Mouse (Mus musculus) cerebellum, postnatal 4 days (tissue): ENCODE data around the gene Hist1h2bg.
A peak's percentile ranks its signal among the peaks of the same experiment; 100 is the strongest.
"Not testable (repeated sequence)": the region's sequence is repeated elsewhere in the genome, so short reads cannot be mapped to it uniquely, and the experiment has no call there.

Experiments used
- DNase-seq, 2 experiments: peaks; one replicate each; pipeline ENCODE4 v3.0.0; 2022; ENCODE audit warnings: low spot score in 2 of 2, mixed read lengths in 1 of 2

Hist1h2bg gene

DNA sequence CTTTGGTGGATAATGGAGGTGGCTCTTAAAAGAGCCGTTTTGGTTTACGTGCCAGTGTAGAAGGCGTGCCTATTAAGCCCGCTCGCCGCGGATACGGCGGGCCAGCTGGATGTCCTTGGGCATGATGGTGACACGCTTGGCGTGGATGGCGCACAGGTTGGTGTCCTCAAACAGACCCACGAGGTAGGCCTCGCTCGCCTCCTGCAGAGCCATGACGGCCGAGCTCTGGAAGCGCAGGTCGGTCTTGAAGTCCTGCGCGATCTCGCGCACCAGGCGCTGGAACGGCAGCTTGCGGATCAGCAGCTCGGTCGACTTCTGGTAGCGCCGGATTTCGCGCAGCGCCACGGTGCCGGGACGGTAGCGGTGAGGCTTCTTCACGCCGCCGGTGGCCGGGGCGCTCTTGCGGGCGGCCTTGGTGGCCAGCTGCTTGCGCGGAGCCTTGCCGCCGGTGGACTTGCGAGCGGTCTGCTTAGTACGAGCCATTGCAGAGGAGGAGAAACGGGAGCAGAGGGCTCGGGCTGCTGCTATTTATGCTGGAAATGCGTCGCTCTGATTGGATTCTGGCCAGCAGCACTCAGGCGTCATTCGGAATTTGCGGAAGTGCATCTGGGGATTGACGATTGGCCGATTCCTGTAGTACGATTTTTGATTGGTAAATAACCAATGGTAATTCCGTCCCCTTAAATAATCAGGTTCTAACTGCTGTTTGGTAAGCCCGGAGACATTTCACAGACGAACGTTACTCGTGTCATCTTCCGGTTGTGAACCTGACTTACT is 9.1 kb upstream of the Hist1h2bg start, which contains the start of gene Hist1h3e:
Hist1h3e (minus strand) TSS at position 487 of the 777 bp plus-strand sequence.
- DNase-seq, result peak; percentile 83 to 94

DNA sequence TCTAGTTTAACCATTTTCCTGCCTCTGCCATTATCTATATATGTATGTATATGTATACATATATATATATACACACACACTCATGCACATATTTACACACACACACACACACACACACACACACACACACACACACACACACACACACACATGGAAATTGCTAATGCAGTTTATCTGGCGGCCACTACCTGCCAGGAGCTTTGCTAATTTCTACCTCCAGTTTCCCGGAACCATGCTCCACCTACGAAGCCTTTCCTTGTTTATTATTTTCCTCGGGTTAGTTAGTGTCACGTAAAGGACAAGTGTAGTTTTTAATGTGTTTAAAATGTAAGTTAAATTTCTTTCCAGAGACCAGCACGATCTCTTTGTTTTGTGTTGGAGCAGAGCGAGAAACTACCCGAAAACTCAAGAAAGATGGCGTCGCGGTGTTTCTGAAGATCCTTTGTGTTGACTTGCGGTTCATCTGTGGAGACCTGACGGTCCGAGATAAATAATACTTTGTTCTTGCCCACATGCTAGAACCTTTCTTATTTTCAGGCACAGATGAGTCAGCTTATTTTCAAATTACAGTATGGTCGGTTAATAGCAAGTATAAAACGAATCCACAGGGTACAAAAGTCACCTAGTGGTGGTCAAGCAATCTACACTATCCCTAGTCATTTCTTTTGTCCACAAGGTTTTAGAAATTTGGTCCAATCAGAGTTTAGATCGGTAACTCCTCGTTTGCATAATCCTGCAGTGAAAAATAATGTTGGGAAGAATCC is 8.3 kb upstream of the Hist1h2bg start:
- no peak for DNase-seq

DNA sequence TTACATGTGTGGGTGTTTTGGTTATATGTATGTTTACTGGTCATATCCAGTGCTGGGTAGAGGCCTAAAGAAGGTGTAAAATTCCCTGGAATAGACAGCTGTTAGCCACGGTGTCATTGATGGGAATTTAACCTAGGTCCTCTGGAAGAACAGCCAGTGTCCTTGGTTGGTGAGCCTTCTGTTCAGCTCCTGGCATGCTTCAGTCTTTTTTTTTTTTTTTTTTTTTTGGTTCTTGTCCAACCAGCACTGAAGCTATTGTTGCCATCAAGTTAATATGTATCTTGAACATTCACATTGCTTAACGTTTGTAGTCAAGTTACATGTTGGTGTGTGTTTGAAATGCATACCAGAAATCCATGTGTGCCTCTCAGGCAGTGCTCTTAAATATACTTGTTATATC is 6.7 kb upstream of the Hist1h2bg start:
- DNase-seq, result no peak

DNA sequence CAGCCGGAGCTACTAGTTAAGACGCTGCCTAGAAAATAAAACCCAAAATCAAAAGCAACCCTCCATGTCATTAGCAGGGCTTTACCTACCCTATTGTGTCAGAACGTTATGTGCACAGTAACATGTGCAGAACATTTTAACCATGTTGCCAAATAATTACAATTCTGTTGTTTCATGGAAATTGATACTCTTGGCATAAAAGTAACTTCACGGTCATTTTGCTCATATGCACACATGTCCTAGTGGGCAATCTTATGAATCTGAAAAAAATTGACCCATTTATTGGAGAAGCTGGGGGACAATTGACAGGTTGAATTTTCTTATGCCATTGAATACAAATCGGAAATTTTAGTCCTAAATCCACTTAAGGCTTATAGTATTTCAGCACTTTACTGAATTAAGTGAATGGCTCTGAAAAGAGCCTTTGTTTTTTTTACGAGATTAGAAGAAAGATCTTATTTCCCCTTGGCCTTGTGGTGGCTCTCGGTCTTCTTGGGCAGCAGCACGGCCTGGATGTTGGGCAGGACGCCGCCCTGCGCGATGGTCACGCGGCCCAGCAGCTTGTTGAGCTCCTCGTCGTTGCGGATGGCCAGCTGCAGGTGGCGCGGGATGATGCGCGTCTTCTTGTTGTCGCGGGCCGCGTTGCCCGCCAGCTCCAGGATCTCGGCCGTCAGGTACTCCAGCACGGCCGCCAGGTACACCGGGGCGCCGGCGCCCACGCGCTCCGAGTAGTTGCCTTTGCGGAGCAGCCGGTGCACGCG is 755 bp upstream of the Hist1h2bg start:
- DNase-seq, result not testable (repeated sequence)

DNA sequence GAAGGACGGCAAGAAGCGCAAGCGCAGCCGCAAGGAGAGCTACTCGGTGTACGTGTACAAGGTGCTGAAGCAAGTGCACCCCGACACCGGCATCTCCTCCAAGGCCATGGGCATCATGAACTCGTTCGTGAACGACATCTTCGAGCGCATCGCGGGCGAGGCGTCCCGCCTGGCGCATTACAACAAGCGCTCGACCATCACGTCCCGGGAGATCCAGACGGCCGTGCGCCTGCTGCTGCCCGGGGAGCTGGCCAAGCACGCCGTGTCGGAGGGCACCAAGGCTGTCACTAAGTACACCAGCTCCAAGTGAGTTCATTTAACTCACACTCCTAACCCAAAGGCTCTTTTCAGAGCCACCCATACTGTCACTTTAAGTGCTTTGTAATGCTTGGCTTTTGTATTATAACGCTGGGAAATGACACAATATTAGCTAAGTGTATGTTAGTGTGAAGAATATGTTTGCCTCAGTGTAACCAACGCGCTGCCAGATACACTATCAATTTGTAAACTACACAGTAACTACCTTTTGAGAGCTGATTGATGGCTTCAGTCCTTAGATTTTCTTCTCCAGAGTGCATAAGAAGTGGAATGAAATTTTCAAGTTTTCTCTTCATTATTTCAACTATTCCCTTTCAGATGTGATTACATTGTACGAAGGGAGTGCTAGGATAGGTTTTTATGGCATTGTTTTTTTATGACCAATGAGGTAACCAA is 465 bp downstream of the Hist1h2bg start:
- DNase-seq, result not testable (repeated sequence)

DNA sequence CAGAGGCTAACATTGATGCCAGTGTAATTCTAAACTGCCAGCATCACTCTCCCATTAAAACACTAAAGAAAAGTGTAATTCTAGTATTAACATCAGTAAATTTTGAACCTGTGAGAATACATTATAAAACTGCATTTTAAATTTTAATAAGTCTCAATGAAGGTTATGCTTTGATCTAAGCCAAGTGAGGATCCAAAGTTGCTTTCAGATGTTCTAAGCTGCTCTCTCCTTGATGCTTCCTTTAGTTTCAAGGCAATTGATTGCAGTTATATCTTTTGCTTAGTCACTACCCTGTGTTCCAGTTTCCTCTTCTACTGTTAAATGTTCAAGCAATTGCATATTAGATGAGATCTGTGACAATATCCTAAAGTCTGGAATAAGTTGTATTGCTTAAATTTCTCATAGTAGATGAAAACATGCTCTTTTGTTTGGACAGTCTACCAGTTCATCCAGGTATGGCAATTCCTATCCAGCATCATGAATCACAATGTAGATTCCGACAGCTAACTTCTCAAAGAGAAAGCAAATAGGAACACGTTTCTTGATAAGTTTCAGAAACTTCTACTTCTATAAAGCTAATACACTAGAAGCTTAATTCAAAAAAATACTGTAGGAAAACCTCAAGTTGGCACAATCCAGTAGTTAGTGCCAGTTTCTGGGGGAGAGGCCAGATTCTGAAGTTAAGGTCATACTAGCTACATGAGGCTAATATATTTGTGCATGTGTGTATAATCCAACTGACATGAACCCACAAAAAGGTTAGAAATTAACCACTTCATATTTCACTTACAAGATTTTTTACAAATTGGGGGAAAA is 1.2 kb downstream of the Hist1h2bg start:
- no peak for DNase-seq

DNA sequence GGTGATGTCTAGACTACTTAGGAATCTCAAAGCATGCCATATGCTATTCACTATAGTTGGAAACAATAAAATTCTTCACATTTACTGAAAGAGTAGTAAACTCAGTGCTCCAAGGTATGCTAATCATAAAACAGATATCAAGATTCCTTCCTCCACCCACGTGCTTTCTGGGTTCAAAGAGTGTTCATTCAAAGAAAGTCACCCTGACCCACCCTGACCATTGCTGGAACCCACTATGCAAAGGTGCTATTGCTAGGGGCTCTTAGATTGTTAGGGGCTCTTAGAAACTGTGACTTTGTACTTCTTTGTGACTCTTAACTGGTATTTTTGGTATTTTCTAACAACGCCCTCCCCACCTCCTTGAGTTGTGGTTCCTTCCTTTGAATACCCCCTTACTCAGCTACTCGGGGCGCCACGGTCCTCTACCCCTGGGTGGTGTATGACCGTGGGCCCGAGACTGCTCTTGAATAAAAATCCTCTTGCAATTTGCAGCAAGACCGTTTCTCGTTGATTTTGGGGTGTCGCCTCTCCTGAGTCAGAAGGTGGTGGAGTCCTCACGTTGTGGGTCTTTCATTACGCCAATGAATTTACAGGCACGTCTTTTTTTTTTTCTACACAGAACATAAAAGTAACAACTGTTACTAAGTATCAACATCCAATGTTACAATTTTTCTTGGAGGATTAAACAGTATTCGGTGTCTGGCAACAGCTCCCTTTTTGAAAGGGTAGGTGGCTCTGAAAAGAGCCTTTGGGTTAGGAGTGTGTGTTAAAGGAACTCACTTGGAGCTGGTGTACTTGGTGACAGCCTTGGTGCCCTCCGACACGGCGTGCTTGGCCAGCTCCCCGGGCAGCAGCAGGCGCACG is 2.1 kb downstream of the Hist1h2bg start:
- not testable (repeated sequence) for DNase-seq

DNA sequence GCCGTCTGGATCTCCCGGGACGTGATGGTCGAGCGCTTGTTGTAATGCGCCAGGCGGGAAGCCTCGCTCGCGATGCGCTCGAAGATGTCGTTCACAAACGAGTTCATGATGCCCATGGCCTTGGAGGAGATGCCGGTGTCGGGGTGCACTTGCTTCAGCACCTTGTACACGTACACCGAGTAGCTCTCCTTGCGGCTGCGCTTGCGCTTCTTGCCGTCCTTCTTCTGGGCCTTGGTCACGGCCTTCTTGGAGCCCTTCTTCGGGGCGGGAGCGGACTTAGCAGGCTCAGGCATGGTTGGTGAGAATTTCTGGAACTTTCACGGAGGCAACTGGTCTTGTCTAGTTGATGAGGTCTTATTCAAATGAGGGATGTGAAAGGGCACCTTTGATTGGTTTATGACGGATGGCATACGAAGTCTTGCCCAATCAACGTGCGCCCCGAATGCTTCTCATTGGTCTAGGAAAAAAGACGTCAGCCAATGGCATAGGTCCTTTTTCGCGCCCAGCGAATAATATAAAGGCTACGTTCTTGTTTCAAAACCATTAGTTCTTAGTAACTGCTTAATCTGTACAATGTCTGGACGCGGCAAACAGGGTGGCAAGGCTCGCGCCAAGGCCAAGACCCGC is 2.8 kb downstream of the Hist1h2bg start, which contains the start of the genes Hist1h2bf and Hist1h2ad:
Hist1h2bf (minus strand) TSS at position 299 of the 627 bp plus-strand sequence.
Hist1h2ad (plus strand) TSS at position 484 of the 627 bp plus-strand sequence.
- DNase-seq, result peak; percentile 69 to 87

DNA sequence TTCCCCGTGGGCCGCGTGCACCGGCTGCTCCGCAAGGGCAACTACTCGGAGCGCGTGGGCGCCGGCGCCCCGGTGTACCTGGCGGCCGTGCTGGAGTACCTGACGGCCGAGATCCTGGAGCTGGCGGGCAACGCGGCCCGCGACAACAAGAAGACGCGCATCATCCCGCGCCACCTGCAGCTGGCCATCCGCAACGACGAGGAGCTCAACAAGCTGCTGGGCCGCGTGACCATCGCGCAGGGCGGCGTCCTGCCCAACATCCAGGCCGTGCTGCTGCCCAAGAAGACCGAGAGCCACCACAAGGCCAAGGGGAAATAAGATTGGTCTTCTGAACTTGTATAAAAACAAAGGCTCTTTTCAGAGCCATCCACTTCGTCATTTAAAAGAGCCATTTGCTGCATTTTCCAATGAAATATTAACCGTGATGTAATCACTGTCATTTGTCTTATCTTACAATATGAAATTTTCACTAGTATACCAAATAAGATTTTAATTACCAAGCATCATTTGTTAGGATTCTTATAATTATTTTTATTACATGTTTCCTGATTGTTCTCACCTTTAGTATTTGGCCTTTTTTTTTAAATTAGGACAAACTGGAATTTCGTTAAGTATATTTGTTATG is 3.5 kb downstream of the Hist1h2bg start:
- DNase-seq, result not testable (repeated sequence)

DNA sequence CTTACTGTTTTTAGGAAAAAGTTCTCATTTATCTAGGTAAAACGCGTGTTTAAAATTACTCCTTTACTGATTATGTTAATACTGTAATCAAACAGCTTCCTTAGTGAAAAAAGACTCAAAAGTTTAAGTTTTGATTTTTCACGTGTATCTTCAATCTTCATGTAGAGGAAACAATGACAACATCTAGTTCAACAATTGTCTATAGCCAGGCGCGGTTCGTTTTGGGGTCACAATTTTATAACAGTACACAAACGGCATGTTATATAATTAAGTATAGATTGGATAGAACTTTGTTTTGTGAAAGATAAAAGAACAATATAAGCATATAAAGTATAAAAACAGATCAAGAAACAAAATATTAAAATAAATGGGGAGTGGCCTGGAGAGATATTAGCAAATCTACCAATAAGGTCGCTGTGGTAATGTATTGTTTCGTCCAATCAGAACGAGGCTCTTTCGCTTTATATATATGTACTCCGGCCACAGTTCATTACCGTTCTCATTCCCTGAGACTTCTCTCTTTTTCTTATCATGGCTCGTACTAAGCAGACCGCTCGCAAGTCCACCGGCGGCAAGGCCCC is 4.2 kb downstream of the Hist1h2bg start, which contains the start of gene Hist1h3d:
Hist1h3d (plus strand) TSS at position 493 of the 581 bp plus-strand sequence.
- DNase-seq, result no peak

DNA sequence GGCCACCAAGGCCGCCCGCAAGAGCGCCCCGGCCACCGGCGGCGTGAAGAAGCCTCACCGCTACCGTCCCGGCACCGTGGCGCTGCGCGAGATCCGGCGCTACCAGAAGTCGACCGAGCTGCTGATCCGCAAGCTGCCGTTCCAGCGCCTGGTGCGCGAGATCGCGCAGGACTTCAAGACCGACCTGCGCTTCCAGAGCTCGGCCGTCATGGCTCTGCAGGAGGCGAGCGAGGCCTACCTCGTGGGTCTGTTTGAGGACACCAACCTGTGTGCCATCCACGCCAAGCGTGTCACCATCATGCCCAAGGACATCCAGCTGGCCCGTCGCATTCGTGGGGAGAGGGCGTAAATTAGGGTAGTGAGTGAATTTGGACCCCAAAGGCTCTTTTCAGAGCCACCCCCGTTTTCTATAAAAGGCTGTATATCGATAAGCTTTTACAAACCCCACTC is 4.7 kb downstream of the Hist1h2bg start:
- not testable (repeated sequence) for DNase-seq

DNA sequence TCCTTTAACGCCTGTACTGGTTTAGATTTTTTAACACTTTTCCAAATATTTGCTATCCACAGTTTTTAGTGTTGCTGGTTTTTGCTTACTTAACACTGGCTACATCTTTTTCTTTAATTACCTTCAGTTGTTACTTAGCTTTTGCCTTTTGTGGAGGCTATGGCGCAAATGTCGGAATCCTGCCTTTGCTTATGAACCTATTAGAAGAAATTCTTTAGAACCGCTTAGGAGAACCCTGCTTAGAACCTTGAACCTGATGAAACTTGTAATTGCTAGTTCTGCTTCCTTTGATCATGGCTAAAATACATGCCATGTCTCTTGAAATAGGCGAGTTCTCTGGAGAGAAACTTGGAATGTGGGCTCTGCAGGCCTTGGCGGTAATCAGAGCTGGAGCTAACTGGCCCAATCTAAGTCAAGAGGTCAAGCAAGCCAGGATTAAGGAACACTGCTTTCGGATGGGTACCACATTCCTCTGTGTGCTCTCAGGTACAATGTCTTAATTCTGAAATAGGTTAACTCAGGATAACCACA is 5.2 kb downstream of the Hist1h2bg start:
- DNase-seq, result no peak

DNA sequence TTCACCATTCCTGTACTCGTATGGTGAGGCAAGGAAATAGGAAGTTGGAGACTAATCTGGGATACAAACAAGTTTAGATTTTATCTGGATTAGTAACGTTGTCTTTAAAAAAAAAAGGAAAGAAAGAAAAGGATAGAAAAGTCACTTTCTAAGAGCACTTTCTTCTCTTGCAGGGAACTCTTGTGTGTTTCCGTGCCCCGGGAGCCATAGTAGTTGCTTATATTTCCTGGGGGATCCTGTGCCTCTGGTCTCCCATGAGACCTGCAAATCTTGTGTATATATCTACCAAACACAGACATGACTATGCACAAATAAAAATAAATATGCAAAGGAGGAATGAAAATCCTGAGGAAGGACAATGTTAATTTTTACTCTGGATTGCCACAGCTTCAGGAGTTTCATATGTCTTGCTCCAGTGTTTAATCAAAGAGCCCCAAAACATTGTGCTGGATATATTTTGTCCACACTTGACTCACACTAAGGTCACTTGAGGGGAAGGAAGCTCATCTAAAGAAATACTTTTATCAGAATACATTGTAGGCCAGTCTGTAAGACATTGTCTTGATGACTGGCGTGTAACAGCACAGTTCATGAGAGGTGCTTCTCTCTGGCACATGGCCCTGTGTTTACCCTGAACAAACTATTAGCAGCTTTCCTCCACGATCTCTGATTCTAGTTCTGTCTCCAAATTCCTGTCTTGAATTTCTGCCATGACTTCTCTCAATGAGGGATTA is 5.9 kb downstream of the Hist1h2bg start:
- no peak for DNase-seq

DNA sequence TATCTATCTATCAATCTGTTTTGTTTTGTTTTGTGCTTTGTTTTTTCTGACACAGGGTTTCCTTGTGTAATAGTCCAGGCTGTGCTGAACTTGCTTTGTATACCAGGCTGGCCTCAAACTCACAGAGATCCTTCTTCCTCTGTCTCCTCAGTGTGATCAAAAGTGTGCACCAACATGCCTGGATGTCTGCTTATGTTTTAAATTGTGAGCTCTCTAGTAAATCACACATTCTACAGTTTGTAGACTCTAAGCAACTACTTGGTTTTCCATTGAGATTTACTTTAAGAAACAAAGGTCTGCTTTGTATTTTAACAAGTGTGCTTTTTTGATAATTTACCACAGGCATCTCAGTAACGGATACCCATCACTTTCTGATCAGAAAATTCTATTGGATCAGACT is 6.6 kb downstream of the Hist1h2bg start:
- DNase-seq, result no peak

DNA sequence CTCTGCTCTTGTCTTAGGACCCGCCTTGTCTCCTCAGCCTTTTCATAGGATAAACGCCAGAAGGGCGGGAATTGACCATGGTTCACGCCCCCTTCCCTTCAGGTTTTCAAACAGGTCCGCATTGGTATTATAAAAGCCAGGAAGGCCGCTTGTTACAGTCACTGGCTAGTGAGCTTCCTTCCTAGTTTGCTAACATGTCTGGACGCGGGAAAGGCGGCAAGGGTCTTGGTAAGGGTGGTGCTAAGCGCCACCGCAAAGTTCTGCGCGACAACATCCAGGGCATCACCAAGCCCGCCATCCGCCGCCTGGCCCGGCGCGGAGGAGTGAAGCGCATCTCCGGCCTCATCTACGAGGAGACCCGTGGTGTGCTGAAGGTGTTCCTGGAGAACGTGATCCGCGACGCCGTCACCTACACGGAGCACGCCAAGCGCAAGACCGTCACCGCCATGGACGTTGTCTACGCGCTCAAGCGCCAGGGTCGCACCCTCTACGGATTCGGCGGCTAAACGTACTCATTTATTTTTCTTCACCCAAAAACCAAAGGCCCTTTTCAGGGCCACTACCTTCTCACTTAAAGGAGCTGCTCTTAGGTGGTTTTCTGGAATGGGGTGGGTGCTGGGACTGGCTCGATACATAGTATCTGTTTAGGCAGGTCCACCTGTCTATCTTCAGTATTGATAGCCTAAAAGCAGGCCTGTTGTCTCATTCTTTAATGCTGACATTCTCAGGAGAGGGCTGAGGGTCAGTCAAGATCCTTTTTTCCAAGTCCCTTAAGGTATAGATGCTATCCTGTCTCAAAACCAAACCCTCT is 10.4 kb downstream of the Hist1h2bg start, which contains the start of gene Hist1h4d:
Hist1h4d (plus strand) TSS at position 191 of the 811 bp plus-strand sequence.
- peak; percentile 77 to 95 for DNase-seq
